Mouse (Mus musculus): ENCODE measurements at regions not wholly inside any gene's neighbourhood (a gene's known extent, or its start where the extent isn't known, plus 50 kb on each side); places are given as distances from the start of the nearest gene placed in this dataset.

GRCm38 (mm10) chr5:119325681-119326255 lies 344.7 kb upstream of the Tbx3 start:
- no peaks in the 10 kb centered on the region for H3K36me3 ChIP-seq (ENCODE audit: control insufficient read depth, insufficient read depth, low read length, poor library complexity, severe bottlenecking)
- H3K27me3 ChIP-seq (ENCODE audit: control insufficient read depth, insufficient read depth, low read length, poor library complexity, severe bottlenecking), result no peaks in the 10 kb centered on the region
- H3K4me3 ChIP-seq (ENCODE audit: low read depth, low read length), result no peak overlapping the region
- TF ChIP-seq EP300 (IDR thresholded peaks at IDR 0.05; ENCODE audit: insufficient read depth, low read depth, low read length) (no peak), POLR2A (IDR thresholded peaks at IDR 0.05; ENCODE audit: insufficient read depth, low read length) (no peak), CTCF (IDR thresholded peaks at IDR 0.05; ENCODE audit: low read depth, low read length) (no peak)
- H3K9me3 ChIP-seq (replicated peaks; ENCODE audit: control insufficient read depth, insufficient read depth, low read length, poor library complexity, severe bottlenecking), result no peaks in the 10 kb centered on the region
- H3K4me1 ChIP-seq (ENCODE audit: control insufficient read depth, insufficient read depth, low read length), result no peaks in the 10 kb centered on the region
- no peak overlapping the region for H3K27ac ChIP-seq (ENCODE audit: insufficient read depth, low read length)
- no peak overlapping the region for H3K9ac ChIP-seq (ENCODE audit: low read depth, poor library complexity, severe bottlenecking)

DNA sequence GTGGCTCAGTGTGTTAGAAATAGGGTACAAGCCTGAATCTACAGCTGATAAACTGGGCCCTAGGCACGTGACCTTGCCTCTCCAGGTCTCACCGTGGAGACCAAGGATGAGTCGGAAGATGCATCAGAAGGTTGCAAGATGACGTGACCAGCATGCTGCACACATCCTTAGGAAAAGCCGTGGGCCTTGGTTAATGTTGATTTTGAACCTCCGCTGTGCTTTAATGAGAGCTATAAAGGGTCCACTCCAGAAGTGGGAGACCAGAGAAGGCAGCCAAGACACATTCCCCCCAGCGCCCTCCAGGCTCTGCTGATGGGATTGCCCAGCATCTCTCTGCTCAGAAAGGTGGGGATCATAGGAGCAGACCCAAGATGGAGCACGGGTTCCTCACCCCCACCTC lies 343.6 kb upstream of the Tbx3 start:
- TF ChIP-seq CTCF (IDR thresholded peaks at IDR 0.05; ENCODE audit: low read depth, low read length) (no peak), POLR2A (IDR thresholded peaks at IDR 0.05; ENCODE audit: insufficient read depth, low read length) (no peak), EP300 (IDR thresholded peaks at IDR 0.05; ENCODE audit: insufficient read depth, low read depth, low read length) (no peak)
- H3K27me3 ChIP-seq (ENCODE audit: control insufficient read depth, insufficient read depth, low read length, poor library complexity, severe bottlenecking), result no peaks in the 10 kb centered on the region
- no peak overlapping the region for H3K4me3 ChIP-seq (ENCODE audit: low read depth, low read length)
- no peaks in the 10 kb centered on the region for H3K9me3 ChIP-seq (replicated peaks; ENCODE audit: control insufficient read depth, insufficient read depth, low read length, poor library complexity, severe bottlenecking)
- H3K36me3 ChIP-seq (ENCODE audit: control insufficient read depth, insufficient read depth, low read length, poor library complexity, severe bottlenecking), result no peaks in the 10 kb centered on the region
- no peak overlapping the region for H3K27ac ChIP-seq (ENCODE audit: insufficient read depth, low read length)
- no peaks in the 10 kb centered on the region for H3K4me1 ChIP-seq (ENCODE audit: control insufficient read depth, insufficient read depth, low read length)
- H3K9ac ChIP-seq (ENCODE audit: low read depth, poor library complexity, severe bottlenecking), result no peak overlapping the region

DNA sequence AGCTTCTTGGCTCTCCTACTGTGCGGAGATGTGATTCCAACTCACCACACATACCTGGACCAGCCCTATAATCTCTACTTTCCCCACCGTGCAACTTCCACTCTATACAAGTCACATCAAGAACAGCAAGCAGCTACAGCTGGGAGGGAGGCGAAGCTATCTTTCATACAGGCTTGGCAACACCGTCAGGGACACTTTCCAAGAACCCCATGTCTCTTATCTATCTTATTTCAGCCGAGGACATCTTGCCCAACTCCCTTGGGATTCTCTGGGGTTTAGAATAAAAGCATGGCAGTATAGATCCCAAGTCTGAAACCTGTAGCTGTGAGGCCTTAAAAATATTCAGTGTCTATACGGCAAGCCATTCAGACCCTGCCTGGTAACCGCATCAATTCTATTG lies 341.5 kb upstream of the Tbx3 start:
- H3K4me3 ChIP-seq (ENCODE audit: low read depth, low read length), result no peak overlapping the region
- H3K27ac ChIP-seq (ENCODE audit: insufficient read depth, low read length), result no peak overlapping the region
- no peak for TF ChIP-seq CTCF (IDR thresholded peaks at IDR 0.05; ENCODE audit: low read depth, low read length)
- no peak for TF ChIP-seq EP300 (IDR thresholded peaks at IDR 0.05; ENCODE audit: insufficient read depth, low read depth, low read length)
- no peak for TF ChIP-seq POLR2A (IDR thresholded peaks at IDR 0.05; ENCODE audit: insufficient read depth, low read length)
- H3K36me3 ChIP-seq (ENCODE audit: control insufficient read depth, insufficient read depth, low read length, poor library complexity, severe bottlenecking), result no peaks in the 10 kb centered on the region
- H3K9ac ChIP-seq (ENCODE audit: low read depth, poor library complexity, severe bottlenecking), result no peak overlapping the region
- H3K9me3 ChIP-seq (replicated peaks; ENCODE audit: control insufficient read depth, insufficient read depth, low read length, poor library complexity, severe bottlenecking), result no peaks in the 10 kb centered on the region
- no peaks in the 10 kb centered on the region for H3K27me3 ChIP-seq (ENCODE audit: control insufficient read depth, insufficient read depth, low read length, poor library complexity, severe bottlenecking)
- no peaks in the 10 kb centered on the region for H3K4me1 ChIP-seq (ENCODE audit: control insufficient read depth, insufficient read depth, low read length)

DNA sequence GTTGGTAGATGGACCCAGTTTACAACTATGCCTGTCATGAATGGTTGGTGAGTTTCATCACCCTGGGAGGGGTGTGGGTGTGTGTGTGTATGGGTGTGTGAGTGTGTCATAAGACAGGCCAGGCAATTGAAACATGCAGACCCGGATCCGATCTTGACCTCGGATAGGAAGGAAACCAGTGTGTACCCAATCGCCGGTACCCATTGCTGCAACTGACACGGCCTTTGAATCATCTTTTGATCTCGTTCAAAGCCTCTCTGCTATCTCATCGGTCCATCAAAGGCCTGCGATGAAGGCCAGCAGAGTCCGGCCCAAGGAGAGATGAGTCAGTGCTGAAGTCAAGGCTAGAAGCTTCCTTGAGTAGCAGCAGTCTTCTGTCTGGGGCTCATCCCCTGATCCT lies 341.1 kb upstream of the Tbx3 start:
- Histone ChIP-seq H3K9me3 (replicated peaks; ENCODE audit: control insufficient read depth, insufficient read depth, low read length, poor library complexity, severe bottlenecking) (no peaks in the 10 kb centered on the region), H3K27ac (ENCODE audit: insufficient read depth, low read length) (no peak overlapping the region), H3K27me3 (ENCODE audit: control insufficient read depth, insufficient read depth, low read length, poor library complexity, severe bottlenecking) (no peaks in the 10 kb centered on the region), H3K4me1 (ENCODE audit: control insufficient read depth, insufficient read depth, low read length) (no peaks in the 10 kb centered on the region), H3K9ac (ENCODE audit: low read depth, poor library complexity, severe bottlenecking) (no peak overlapping the region), H3K36me3 (ENCODE audit: control insufficient read depth, insufficient read depth, low read length, poor library complexity, severe bottlenecking) (no peaks in the 10 kb centered on the region), H3K4me3 (ENCODE audit: low read depth, low read length) (no peak overlapping the region)
- TF ChIP-seq EP300 (IDR thresholded peaks at IDR 0.05; ENCODE audit: insufficient read depth, low read depth, low read length) (no peak), POLR2A (IDR thresholded peaks at IDR 0.05; ENCODE audit: insufficient read depth, low read length) (no peak), CTCF (IDR thresholded peaks at IDR 0.05; ENCODE audit: low read depth, low read length) (no peak)

DNA sequence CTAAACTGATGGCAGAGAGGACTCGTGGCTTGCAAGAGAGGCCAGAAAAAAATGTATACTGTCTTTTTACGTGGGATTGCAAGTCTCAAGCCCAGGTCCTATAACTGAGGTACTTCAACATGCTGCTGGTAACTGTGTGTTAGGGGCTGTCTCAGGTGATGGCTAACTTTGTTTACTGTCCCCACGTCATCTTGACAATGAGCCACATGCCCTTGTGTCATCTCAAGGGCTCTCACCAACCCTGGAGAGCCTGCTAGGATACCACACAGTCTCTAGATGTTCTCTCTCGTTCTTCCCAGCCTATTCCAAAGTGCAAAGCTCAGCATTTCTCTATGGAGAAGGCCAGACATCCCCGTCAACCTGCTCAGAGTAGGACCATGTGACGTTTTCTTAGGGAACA lies 340.6 kb upstream of the Tbx3 start:
- H3K9ac ChIP-seq (ENCODE audit: low read depth, poor library complexity, severe bottlenecking), result no peak overlapping the region
- no peak overlapping the region for H3K27ac ChIP-seq (ENCODE audit: insufficient read depth, low read length)
- H3K36me3 ChIP-seq (ENCODE audit: control insufficient read depth, insufficient read depth, low read length, poor library complexity, severe bottlenecking), result no peaks in the 10 kb centered on the region
- no peaks in the 10 kb centered on the region for H3K27me3 ChIP-seq (ENCODE audit: control insufficient read depth, insufficient read depth, low read length, poor library complexity, severe bottlenecking)
- no peaks in the 10 kb centered on the region for H3K9me3 ChIP-seq (replicated peaks; ENCODE audit: control insufficient read depth, insufficient read depth, low read length, poor library complexity, severe bottlenecking)
- no peak for TF ChIP-seq POLR2A (IDR thresholded peaks at IDR 0.05; ENCODE audit: insufficient read depth, low read length)
- no peak for TF ChIP-seq CTCF (IDR thresholded peaks at IDR 0.05; ENCODE audit: low read depth, low read length)
- no peak for TF ChIP-seq EP300 (IDR thresholded peaks at IDR 0.05; ENCODE audit: insufficient read depth, low read depth, low read length)
- no peak overlapping the region for H3K4me3 ChIP-seq (ENCODE audit: low read depth, low read length)
- H3K4me1 ChIP-seq (ENCODE audit: control insufficient read depth, insufficient read depth, low read length), result no peaks in the 10 kb centered on the region

- Histone ChIP-seq H3K4me1 (ENCODE audit: control insufficient read depth, insufficient read depth, low read length) (no peaks in the 10 kb centered on the region), H3K27me3 (ENCODE audit: control insufficient read depth, insufficient read depth, low read length, poor library complexity, severe bottlenecking) (no peaks in the 10 kb centered on the region), H3K36me3 (ENCODE audit: control insufficient read depth, insufficient read depth, low read length, poor library complexity, severe bottlenecking) (no peaks in the 10 kb centered on the region), H3K4me3 (ENCODE audit: low read depth, low read length) (no peak overlapping the region), H3K27ac (ENCODE audit: insufficient read depth, low read length) (no peak overlapping the region), H3K9ac (ENCODE audit: low read depth, poor library complexity, severe bottlenecking) (no peak overlapping the region), H3K9me3 (replicated peaks; ENCODE audit: control insufficient read depth, insufficient read depth, low read length, poor library complexity, severe bottlenecking) (no peaks in the 10 kb centered on the region)
- TF ChIP-seq CTCF (IDR thresholded peaks at IDR 0.05; ENCODE audit: low read depth, low read length) (no peak), EP300 (IDR thresholded peaks at IDR 0.05; ENCODE audit: insufficient read depth, low read depth, low read length) (no peak), POLR2A (IDR thresholded peaks at IDR 0.05; ENCODE audit: insufficient read depth, low read length) (no peak)
These were observed 339.0 kb upstream of the Tbx3 start for GRCm38 (mm10) chr5:119331461-119331860.

Measured in ES-Bruce4 (cell line).